Mouse (Mus musculus) G1E (cell line): ENCODE data around the gene Mrgprd. TPM values are rescaled to one million over a fixed set of nuclear protein-coding genes. Genes with fewer than 3 reads are reported as not detected.

Experiments
- ATAC-seq: 2 replicates; pipeline ENCODE4 v1.8.0; 2016; ENCODE audit warnings: mild to moderate bottlenecking; ENCODE audit not compliant: insufficient number of reproducible peaks, poor library complexity, low FRiP score, severe bottlenecking; ENCODE audit errors: extremely low read depth
- DNase-seq: peaks from one replicate; pipeline ENCODE4 v3.0.0; 2012; ENCODE audit warnings: low spot score
- H3K27me3 ChIP-seq: 2 replicates; pipeline ENCODE4 v1.6.1; 2012; ENCODE audit warnings: mild to moderate bottlenecking, low read length, inconsistent platforms; ENCODE audit not compliant: insufficient read depth
- H3K36me3 ChIP-seq: replicated peaks from 2 replicates; pipeline ENCODE3; 2012; ENCODE audit warnings: mild to moderate bottlenecking, inconsistent platforms
- H3K4me1 ChIP-seq: 2 replicates; pipeline ENCODE4 v1.6.1; 2012; ENCODE audit warnings: low read depth, low read length, inconsistent platforms, mixed read lengths; ENCODE audit not compliant: insufficient read depth
- H3K4me3 ChIP-seq: 2 replicates; pipeline ENCODE4 v1.5.1; 2012; ENCODE audit warnings: low read depth, mild to moderate bottlenecking, inconsistent platforms, low read length, moderate library complexity, mixed read lengths
- H3K9me3 ChIP-seq: replicated peaks from 2 replicates; pipeline ENCODE4 v1.6.1; 2012; ENCODE audit warnings: inconsistent platforms
- CTCF ChIP-seq: IDR thresholded peaks from 2 replicates; pipeline ENCODE4 v1.5.1; 2012; ENCODE audit warnings: low read depth, low read length, inconsistent platforms, mixed read lengths
- GATA1 ChIP-seq: IDR thresholded peaks from 2 replicates; pipeline ENCODE4 v1.6.1; 2012; ENCODE audit warnings: borderline replicate concordance, low read length, inconsistent platforms, mixed read lengths
- GATA2 ChIP-seq: IDR thresholded peaks from 2 replicates; pipeline ENCODE4 v1.6.1; 2012; ENCODE audit warnings: low read depth, low read length, inconsistent platforms, borderline replicate concordance
- POLR2AphosphoS5 ChIP-seq: IDR thresholded peaks from 2 replicates; pipeline ENCODE4 v1.6.1; 2012; ENCODE audit warnings: low read depth, low read length, inconsistent platforms; ENCODE audit not compliant: insufficient replicate concordance
- TAL1 ChIP-seq: conservative IDR thresholded peaks from 2 replicates; pipeline ENCODE4 v1.6.1; 2012; ENCODE audit warnings: low read depth, low read length, inconsistent platforms, mixed read lengths
- polyA plus RNA-seq: library from polyadenylated mRNA; stranded (reverse); fragments of >175 nt; gene quantifications from 2 replicates; pipeline ENCODE4 v1.2.3, GENCODE M21; 2012
- total RNA-seq, 2 experiments: library from RNA; stranded (forward) in 1 of 2; stranded (reverse) in 1 of 2; fragments of 200-1000 nt in 1 of 2; fragments of >200 nt in 1 of 2; fragmentation: Nextera tagmentation in 1 of 2; gene quantifications; 2 replicates each; pipeline ENCODE4 v1.2.3; 2014 to 2017

Mrgprd gene
- total RNA-seq (2014; fragmentation: Nextera tagmentation) = not detected in 2 replicates
- 0.06 and 0.11 TPM in 2 replicates for total RNA-seq (2017)
- not detected in 2 replicates for polyA plus RNA-seq

- H3K36me3 ChIP-seq = no peaks in the 10 kb centered on the region
- 0 out of 2 replicates have a peak, but pooled peaks cover 2% of the 10 kb centered on the region for H3K27me3 ChIP-seq
- no peaks in the 10 kb centered on the region for H3K4me1 ChIP-seq
- no peaks in the 10 kb centered on the region for H3K9me3 ChIP-seq
- DNase-seq (no peak), ATAC-seq (no peak)
- no peak within 1 kb of the TSS for H3K4me3 ChIP-seq
- TF ChIP-seq GATA2 (no peak), CTCF (no peak), GATA1 (no peak), TAL1 (no peak), POLR2AphosphoS5 (no peak)
Observed at GRCm38 (mm10) chr7:145314785-145315411, at the start of gene Mrgprd. TSS of gene Mrgprd (plus strand) at chr7:145314835.

- Histone ChIP-seq H3K4me1 (peaks cover 14% of the 10 kb centered on the region), H3K9me3 (no peaks in the 10 kb centered on the region), H3K36me3 (peaks cover 76% of the 10 kb centered on the region), H3K27me3 (no peaks in the 10 kb centered on the region), H3K4me3 (no peak overlapping the region)
- no peak for ATAC-seq
- TF ChIP-seq GATA1 (no peak), POLR2AphosphoS5 (no peak), GATA2 (no peak), CTCF (no peak)
- no peak for DNase-seq
Observed at GRCm38 (mm10) chr7:145266011-145266410, 48.6 kb upstream of the Mrgprd start.

GRCm38 (mm10) chr7:145268890-145269289, 45.7 kb upstream of the Mrgprd start:
- H3K4me3 ChIP-seq = no peak overlapping the region
- H3K27me3 ChIP-seq = no peaks in the 10 kb centered on the region
- H3K36me3 ChIP-seq = peaks cover 87% of the 10 kb centered on the region
- H3K9me3 ChIP-seq = no peaks in the 10 kb centered on the region
- DNase-seq = no peak
- ATAC-seq = no peak
- TF ChIP-seq POLR2AphosphoS5 (no peak), GATA1 (no peak), GATA2 (no peak), TAL1 (no peak), CTCF (no peak)
- peaks cover 14% of the 10 kb centered on the region for H3K4me1 ChIP-seq

- Histone ChIP-seq H3K9me3 (no peaks in the 10 kb centered on the region), H3K4me1 (peaks cover 8% of the 10 kb centered on the region), H3K4me3 (no peak overlapping the region), H3K36me3 (peaks cover 92% of the 10 kb centered on the region), H3K27me3 (no peaks in the 10 kb centered on the region)
- DNase-seq (no peak), ATAC-seq (no peak)
- TF ChIP-seq GATA1 (no peak), POLR2AphosphoS5 (no peak), GATA2 (no peak), TAL1 (no peak), CTCF (no peak)
Observed at GRCm38 (mm10) chr7:145270955-145271354, 43.7 kb upstream of the Mrgprd start.

GRCm38 (mm10) chr7:145275488-145275887, 39.1 kb upstream of the Mrgprd start:
- ATAC-seq = no peak
- Histone ChIP-seq H3K4me3 (no peak overlapping the region), H3K27me3 (no peaks in the 10 kb centered on the region), H3K9me3 (no peaks in the 10 kb centered on the region), H3K4me1 (no peaks in the 10 kb centered on the region), H3K36me3 (peaks cover 93% of the 10 kb centered on the region)
- no peak for DNase-seq
- TF ChIP-seq POLR2AphosphoS5 (no peak), GATA2 (no peak), TAL1 (no peak), GATA1 (no peak), CTCF (no peak)

GRCm38 (mm10) chr7:145281396-145281795, 33.2 kb upstream of the Mrgprd start:
- Histone ChIP-seq H3K36me3 (peaks cover 40% of the 10 kb centered on the region), H3K4me3 (no peak overlapping the region), H3K4me1 (peaks cover 26% of the 10 kb centered on the region), H3K9me3 (no peaks in the 10 kb centered on the region), H3K27me3 (0 out of 2 replicates have a peak, but pooled peaks cover 2% of the 10 kb centered on the region)
- TF ChIP-seq TAL1 (no peak), GATA1 (no peak), GATA2 (no peak), CTCF (no peak), POLR2AphosphoS5 (no peak)
- no peak for ATAC-seq
- no peak for DNase-seq
